Mouse (Mus musculus): ENCODE data around the gene Plcxd2.

DNA sequence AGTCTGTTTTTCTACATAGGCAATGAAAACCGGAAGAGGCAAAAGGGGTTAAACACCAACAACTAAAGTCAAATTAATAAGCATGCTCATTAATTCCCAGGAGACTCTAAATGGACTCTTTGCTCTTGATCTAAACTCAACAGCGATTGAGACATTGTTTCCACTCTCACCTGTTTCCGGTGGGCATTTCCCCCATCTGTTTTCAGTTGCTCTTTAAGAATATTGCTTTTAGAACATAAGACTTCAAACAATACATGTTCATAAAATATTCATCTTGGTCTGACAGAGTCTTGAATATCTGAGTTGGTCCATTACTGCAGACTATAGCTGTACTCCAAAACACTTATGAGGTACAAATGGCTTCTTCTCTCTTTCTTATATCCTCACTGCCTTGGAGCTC lies 9.0 kb downstream of the Plcxd2 start:
- TF ChIP-seq MYOD1 (IDR thresholded peaks at IDR 0.05; ENCODE audit: control insufficient read depth, insufficient read length, low read depth) (no peak), CTCF (IDR thresholded peaks at IDR 0.05; ENCODE audit: control insufficient read depth, insufficient read depth, insufficient read length) (no peak), MAX (IDR thresholded peaks at IDR 0.05) (no peak), MYOG (IDR thresholded peaks at IDR 0.05; ENCODE audit: control insufficient read depth, extremely low read depth, insufficient read length) (no peak)
